Mouse (Mus musculus): ENCODE measurements at regions not wholly inside any gene's neighbourhood (a gene's known extent, or its start where the extent isn't known, plus 50 kb on each side); places are given as distances from the start of the nearest gene placed in this dataset.
A peak's percentile ranks its signal among the peaks of the same experiment; 100 is the strongest.

DNA sequence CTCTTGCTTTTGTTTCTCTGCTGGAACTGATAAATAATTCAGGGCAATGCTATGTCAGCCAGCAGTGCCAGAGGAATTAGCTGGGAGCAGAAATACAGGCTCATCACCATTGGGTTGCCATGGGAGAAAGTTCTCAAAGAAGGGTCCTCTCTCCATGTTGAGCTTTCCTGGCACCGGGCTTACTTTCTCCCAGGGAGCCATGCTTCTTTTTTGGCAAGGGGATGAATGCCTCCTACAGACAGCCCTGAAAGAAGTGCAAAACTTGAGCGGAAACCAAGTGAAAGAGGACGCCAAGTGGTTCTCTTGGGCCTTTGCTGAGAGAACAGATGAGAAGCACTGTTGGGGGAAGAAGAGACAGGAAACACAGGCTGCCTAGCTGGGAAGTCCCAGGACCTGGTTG is 102.2 kb upstream of the Lifr start:
- Histone ChIP-seq H3K4me3 (ENCODE audit: low read length) (no peak overlapping the region), H3K9ac (replicated peaks; ENCODE audit: low read length) (no peak overlapping the region), H3K9me3 (ENCODE audit: low read length) (no peaks in the 10 kb centered on the region), H3K36me3 (ENCODE audit: insufficient read depth, low read length) (no peaks in the 10 kb centered on the region), H3K4me1 (ENCODE audit: insufficient read depth, low read length) (no peaks in the 10 kb centered on the region), H3K27ac (peak overlapping the region; percentile 66; the same call in 1 of the 2 replicates), H3K4me2 (ENCODE audit: low read depth, low read length) (no peak overlapping the region), H3K27me3 (ENCODE audit: insufficient read depth, low read length) (no peaks in the 10 kb centered on the region)
- DNase-seq (ENCODE audit: low spot score), result peak; percentile 87
- ATAC-seq, result peak; percentile 96
- TF ChIP-seq CTCF (IDR thresholded peaks at IDR 0.05; ENCODE audit: low read depth), result peak; percentile 31
- WGBS, result 34% methylated on average over 3 of the region's 3 CpGs

DNA sequence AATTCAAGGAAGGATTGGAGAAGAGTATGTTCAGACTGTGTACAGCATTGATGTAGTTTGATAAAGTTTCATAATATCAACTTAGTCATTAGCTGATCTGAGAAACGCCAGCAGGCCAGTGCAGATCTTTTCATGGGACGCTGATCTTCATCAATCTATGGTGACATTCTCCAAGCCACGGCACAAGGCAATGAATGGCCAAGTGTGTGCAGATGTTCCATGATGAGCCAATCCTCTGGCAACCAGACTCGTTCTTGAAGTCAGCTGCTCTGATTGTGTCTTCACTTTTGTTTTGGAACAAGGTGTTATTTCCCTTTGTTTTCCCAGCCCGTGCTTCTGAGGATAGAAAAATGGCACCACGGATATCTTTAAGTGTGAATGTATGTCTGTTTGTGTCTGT is 101.3 kb upstream of the Lifr start:
- Histone ChIP-seq H3K27ac (peak overlapping the region; percentile 66; the same call in 1 of the 2 replicates), H3K4me2 (ENCODE audit: low read depth, low read length) (no peak overlapping the region), H3K36me3 (ENCODE audit: insufficient read depth, low read length) (no peaks in the 10 kb centered on the region), H3K27me3 (ENCODE audit: insufficient read depth, low read length) (no peaks in the 10 kb centered on the region), H3K9me3 (ENCODE audit: low read length) (no peaks in the 10 kb centered on the region), H3K4me3 (ENCODE audit: low read length) (no peak overlapping the region), H3K4me1 (ENCODE audit: insufficient read depth, low read length) (no peaks in the 10 kb centered on the region), H3K9ac (replicated peaks; ENCODE audit: low read length) (no peak overlapping the region)
- ATAC-seq (no peak), DNase-seq (ENCODE audit: low spot score) (no peak)
- 76% methylated on average over 6 of the region's 6 CpGs for WGBS
- TF ChIP-seq CTCF (IDR thresholded peaks at IDR 0.05; ENCODE audit: low read depth), result no peak

DNA sequence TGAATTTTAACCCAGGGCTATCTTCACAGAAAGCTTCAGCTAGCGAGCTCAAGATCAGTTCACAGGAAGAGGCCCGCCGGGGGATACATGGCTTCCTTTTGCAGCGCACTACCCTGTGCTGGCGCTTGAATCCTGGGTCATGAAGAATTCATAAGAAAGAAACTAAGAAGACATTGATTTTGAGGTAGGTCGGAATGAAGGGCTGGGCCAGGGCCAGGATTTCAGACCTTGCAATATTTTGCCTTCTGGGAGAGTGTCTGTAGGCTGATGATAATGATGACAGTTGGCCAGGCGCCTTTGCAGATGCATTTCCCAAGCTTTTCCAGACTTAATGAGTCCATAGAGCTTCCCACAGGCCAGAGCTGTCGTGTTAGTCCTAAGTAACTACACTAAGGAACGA is 97.2 kb upstream of the Lifr start:
- no peak overlapping the region for H3K4me3 ChIP-seq (ENCODE audit: low read length)
- no peaks in the 10 kb centered on the region for H3K9me3 ChIP-seq (ENCODE audit: low read length)
- ATAC-seq, result no peak
- H3K27ac ChIP-seq, result no peak overlapping the region
- TF ChIP-seq CTCF (IDR thresholded peaks at IDR 0.05; ENCODE audit: low read depth), result no peak
- 76% methylated on average over 9 of the region's 9 CpGs for WGBS
- no peaks in the 10 kb centered on the region for H3K27me3 ChIP-seq (ENCODE audit: insufficient read depth, low read length)
- H3K4me2 ChIP-seq (ENCODE audit: low read depth, low read length), result no peak overlapping the region
- no peaks in the 10 kb centered on the region for H3K36me3 ChIP-seq (ENCODE audit: insufficient read depth, low read length)
- no peak overlapping the region for H3K9ac ChIP-seq (replicated peaks; ENCODE audit: low read length)
- DNase-seq (ENCODE audit: low spot score), result no peak
- H3K4me1 ChIP-seq (ENCODE audit: insufficient read depth, low read length), result no peaks in the 10 kb centered on the region

DNA sequence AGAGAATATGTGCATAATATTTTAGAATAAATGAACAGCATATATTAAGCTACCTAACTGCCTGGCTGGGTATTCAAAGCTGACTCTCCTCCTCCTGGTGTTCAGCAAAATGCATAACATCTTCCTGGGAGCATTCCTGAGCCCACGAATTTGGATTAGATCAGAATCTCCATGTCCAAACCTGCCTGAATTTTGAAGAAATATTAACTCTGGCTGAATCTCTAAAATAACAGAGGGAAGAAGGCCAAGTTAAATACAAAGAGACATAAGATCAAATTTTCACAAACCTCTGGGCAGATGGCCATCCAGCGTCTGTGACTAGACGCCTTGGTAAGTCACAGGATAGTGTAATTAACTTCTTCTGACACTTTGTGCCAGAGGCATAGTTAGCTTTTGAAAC is 95.2 kb upstream of the Lifr start:
- H3K36me3 ChIP-seq (ENCODE audit: insufficient read depth, low read length), result no peaks in the 10 kb centered on the region
- no peak overlapping the region for H3K27ac ChIP-seq
- H3K4me1 ChIP-seq (ENCODE audit: insufficient read depth, low read length), result no peaks in the 10 kb centered on the region
- DNase-seq (ENCODE audit: low spot score) (no peak), ATAC-seq (no peak)
- no peaks in the 10 kb centered on the region for H3K27me3 ChIP-seq (ENCODE audit: insufficient read depth, low read length)
- no peak overlapping the region for H3K9ac ChIP-seq (replicated peaks; ENCODE audit: low read length)
- no peak overlapping the region for H3K4me3 ChIP-seq (ENCODE audit: low read length)
- H3K9me3 ChIP-seq (ENCODE audit: low read length), result no peaks in the 10 kb centered on the region
- peak; percentile 24; the same call in 1 of the 2 replicates for TF ChIP-seq CTCF (IDR thresholded peaks at IDR 0.05; ENCODE audit: low read depth)
- WGBS, result 46% methylated on average over 3 of the region's 3 CpGs
- no peak overlapping the region for H3K4me2 ChIP-seq (ENCODE audit: low read depth, low read length)

DNA sequence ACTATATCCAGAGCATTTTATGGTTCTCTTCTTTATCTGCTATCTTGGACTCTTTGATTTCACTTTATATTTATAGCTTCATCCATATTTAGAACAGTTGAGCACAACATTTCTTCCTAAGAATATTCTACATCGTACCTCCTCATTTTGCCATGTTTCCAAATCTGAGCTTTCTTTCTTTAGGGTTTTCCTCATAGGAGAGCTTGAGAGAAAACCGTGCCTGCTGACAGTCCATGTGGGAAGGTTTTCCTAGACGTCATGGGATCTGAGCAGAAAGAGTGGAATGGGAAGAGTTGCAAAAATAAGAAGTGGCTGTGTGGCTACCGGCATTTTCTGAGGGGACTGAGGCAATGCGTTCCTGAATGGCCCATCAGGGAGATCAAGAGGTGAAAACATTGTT is 92.5 kb upstream of the Lifr start:
- H3K36me3 ChIP-seq (ENCODE audit: insufficient read depth, low read length), result no peaks in the 10 kb centered on the region
- H3K4me2 ChIP-seq (ENCODE audit: low read depth, low read length), result no peak overlapping the region
- WGBS, result 93% methylated on average over 5 of the region's 5 CpGs
- no peak overlapping the region for H3K9ac ChIP-seq (replicated peaks; ENCODE audit: low read length)
- no peaks in the 10 kb centered on the region for H3K27me3 ChIP-seq (ENCODE audit: insufficient read depth, low read length)
- H3K9me3 ChIP-seq (ENCODE audit: low read length), result no peaks in the 10 kb centered on the region
- no peak overlapping the region for H3K4me3 ChIP-seq (ENCODE audit: low read length)
- ATAC-seq (no peak), DNase-seq (ENCODE audit: low spot score) (no peak)
- H3K27ac ChIP-seq, result no peak overlapping the region
- no peak for TF ChIP-seq CTCF (IDR thresholded peaks at IDR 0.05; ENCODE audit: low read depth)
- no peaks in the 10 kb centered on the region for H3K4me1 ChIP-seq (ENCODE audit: insufficient read depth, low read length)

DNA sequence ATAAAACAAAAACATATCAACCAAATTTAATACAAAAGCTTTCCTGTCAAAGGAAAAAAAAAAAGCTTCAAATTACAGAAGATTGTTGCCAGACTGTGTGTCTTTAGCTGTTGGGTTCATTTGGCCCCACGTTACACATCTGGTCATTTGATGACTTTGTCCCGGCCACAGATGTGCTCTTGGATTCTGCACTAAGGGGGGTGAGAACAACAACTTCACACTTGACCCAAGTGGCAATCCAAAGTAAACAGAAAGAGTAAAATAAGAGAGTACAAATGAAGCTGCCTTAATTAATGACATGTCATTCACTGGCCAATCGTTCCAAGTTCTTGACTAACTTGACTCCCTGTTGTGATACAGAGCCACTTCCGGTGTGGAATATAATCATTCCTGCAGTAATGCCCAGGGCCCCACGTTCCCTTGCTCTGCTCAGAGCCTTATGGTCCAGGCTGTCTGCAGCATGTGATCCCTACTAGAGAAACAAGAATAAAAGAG is 91.8 kb upstream of the Lifr start:
- TF ChIP-seq CTCF (IDR thresholded peaks at IDR 0.05; ENCODE audit: low read depth), result no peak
- H3K4me2 ChIP-seq (ENCODE audit: low read depth, low read length), result no peak overlapping the region
- WGBS, result 65% methylated on average over 5 of the region's 5 CpGs
- no peaks in the 10 kb centered on the region for H3K27me3 ChIP-seq (ENCODE audit: insufficient read depth, low read length)
- H3K4me1 ChIP-seq (ENCODE audit: insufficient read depth, low read length), result no peaks in the 10 kb centered on the region
- no peaks in the 10 kb centered on the region for H3K36me3 ChIP-seq (ENCODE audit: insufficient read depth, low read length)
- no peak overlapping the region for H3K27ac ChIP-seq
- no peak for ATAC-seq
- H3K4me3 ChIP-seq (ENCODE audit: low read length), result no peak overlapping the region
- no peaks in the 10 kb centered on the region for H3K9me3 ChIP-seq (ENCODE audit: low read length)
- H3K9ac ChIP-seq (replicated peaks; ENCODE audit: low read length), result no peak overlapping the region
- DNase-seq (ENCODE audit: low spot score), result no peak

DNA sequence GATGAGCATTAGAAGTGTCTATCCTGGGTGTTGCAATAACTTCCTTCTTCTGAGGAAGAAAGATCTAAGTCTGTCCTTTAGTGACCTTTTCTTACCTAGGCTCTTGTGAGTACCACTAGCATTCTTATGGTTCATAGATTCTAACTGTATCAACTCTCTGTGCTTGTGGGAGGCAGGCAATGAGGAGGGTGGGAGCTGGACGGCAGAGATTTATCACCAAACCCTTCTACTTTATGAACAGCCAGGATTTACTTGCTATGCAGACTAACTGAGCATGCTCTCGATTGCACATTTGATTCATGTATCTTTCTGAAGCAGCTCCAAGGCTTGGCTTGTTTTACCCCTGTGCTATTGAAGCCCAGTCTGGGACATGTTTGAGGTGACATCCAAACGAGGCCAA is 90.7 kb upstream of the Lifr start:
- no peak for TF ChIP-seq CTCF (IDR thresholded peaks at IDR 0.05; ENCODE audit: low read depth)
- no peaks in the 10 kb centered on the region for H3K9me3 ChIP-seq (ENCODE audit: low read length)

More for the DNA sequence above, 90.7 kb upstream of the Lifr start:
- no peak overlapping the region for H3K4me2 ChIP-seq (ENCODE audit: low read depth, low read length)
- no peaks in the 10 kb centered on the region for H3K27me3 ChIP-seq (ENCODE audit: insufficient read depth, low read length)
- no peak overlapping the region for H3K9ac ChIP-seq (replicated peaks; ENCODE audit: low read length)
- H3K36me3 ChIP-seq (ENCODE audit: insufficient read depth, low read length), result no peaks in the 10 kb centered on the region
- no peak overlapping the region for H3K4me3 ChIP-seq (ENCODE audit: low read length)
- 81% methylated on average over 3 of the region's 3 CpGs for WGBS
- no peaks in the 10 kb centered on the region for H3K4me1 ChIP-seq (ENCODE audit: insufficient read depth, low read length)
- DNase-seq (ENCODE audit: low spot score) (no peak), ATAC-seq (no peak)
- H3K27ac ChIP-seq, result no peak overlapping the region

Data from hindbrain, postnatal 0 days (tissue).